Comparison of ENCODE assay signal across 14 mouse cellular contexts in genomic region chr15:77763702-77764101, GRCm38 (mm10). TPM values are rescaled to one million over a fixed set of nuclear protein-coding genes. Genes with fewer than 3 reads are reported as not detected.
DNase-seq lines count a peak whose midpoint lies in the region; ATAC-seq and TF ChIP-seq lines count a peak whose summit lies in the region.
"Had no signal": no experiment of that assay in that cellular context is flagged by ENCODE, and none has a peak within 500 bp of the region (broad histone marks: within the 10 kb centered on the region; RNA-seq: fewer than 3 reads in every experiment).

No protein-coding gene starts in this region.

- ATAC-seq in heart, embryonic 11.5 days (replicated peaks; ENCODE audit: insufficient number of reproducible peaks, low FRiP score, low TSS enrichment), result no peak
- ATAC-seq: forebrain, embryonic 13.5 days had no signal

- no peak overlapping the region for H3ac ChIP-seq in myocyte (ENCODE audit: control insufficient read depth, insufficient read length)

- no peak overlapping the region for H3K4me3 ChIP-seq in heart, embryonic 11.5 days (ENCODE audit: low read depth, low read length)
- peak overlapping the region; percentile 4; the same call in 1 of the 2 replicates for H3K4me3 ChIP-seq in E14TG2a.4 (replicated peaks; ENCODE audit: low read length)
- H3K4me3 ChIP-seq in myocyte, result no peak overlapping the region
- no peak overlapping the region for H3K4me3 ChIP-seq in cerebellum, adult 2 months (replicated peaks; ENCODE audit: insufficient read depth, low read depth, low read length)
- H3K4me3 ChIP-seq: forebrain, embryonic 13.5 days; kidney, embryonic 15.5 days had no signal

- WGBS in heart, embryonic 11.5 days (ENCODE audit: insufficient replicate concordance), result 93% methylated on average over 11 of the region's 11 CpGs
- 51% methylated on average over 11 of the region's 11 CpGs for WGBS in cerebellum, adult 2 months

- H3K27ac ChIP-seq in heart, embryonic 11.5 days (ENCODE audit: low read depth, low read length), result no peak overlapping the region
- H3K27ac ChIP-seq in cerebellum, adult 2 months (ENCODE audit: insufficient read depth, low read length), result no peak overlapping the region
- H3K27ac ChIP-seq: forebrain, embryonic 13.5 days; kidney, embryonic 15.5 days had no signal

- peaks cover 69% of the 10 kb centered on the region for H3K36me3 ChIP-seq in heart, embryonic 11.5 days (ENCODE audit: control insufficient read depth, insufficient read depth, low read length)
- peaks cover 97% of the 10 kb centered on the region for H3K36me3 ChIP-seq in E14TG2a.4 (ENCODE audit: insufficient read depth, low read length)
- H3K36me3 ChIP-seq in myocyte (ENCODE audit: control insufficient read depth, insufficient read depth), result peaks cover 82% of the 10 kb centered on the region

- no peaks in the 10 kb centered on the region for H3K79me2 ChIP-seq in myocyte (ENCODE audit: control insufficient read depth, insufficient read depth)

- no peaks in the 10 kb centered on the region for H3K4me1 ChIP-seq in heart, embryonic 11.5 days (ENCODE audit: control insufficient read depth, insufficient read depth, low read length)
- peaks cover 62% of the 10 kb centered on the region for H3K4me1 ChIP-seq in E14TG2a.4 (replicated peaks; ENCODE audit: low read depth, low read length)
- H3K4me1 ChIP-seq in cerebellum, adult 2 months (ENCODE audit: control insufficient read depth, insufficient read depth, low read length), result no peaks in the 10 kb centered on the region
- H3K4me1 ChIP-seq: forebrain, embryonic 13.5 days; kidney, embryonic 15.5 days had no signal

- DNase-seq in heart, postnatal 4 days, result peak; percentile 47
- DNase-seq in adrenal gland, adult 8-10 months, result peak; percentile 57
- no peak for DNase-seq in spleen, postnatal 36 days (ENCODE audit: low spot score in 2 of 2)
- DNase-seq in cerebellum, adult 2 months, result no peak
- DNase-seq: thymus, postnatal 4 days had no signal

- H3K9ac ChIP-seq in heart, embryonic 11.5 days (ENCODE audit: low read depth, low read length), result no peak overlapping the region
- H3K9ac ChIP-seq: forebrain, embryonic 13.5 days; kidney, embryonic 15.5 days had no signal

- H3K27me3 ChIP-seq in heart, embryonic 11.5 days (ENCODE audit: control insufficient read depth, insufficient read depth, low read length), result no peaks in the 10 kb centered on the region
- H3K27me3 ChIP-seq in E14TG2a.4 (ENCODE audit: insufficient read depth, low read length) (no peaks in the 10 kb centered on the region), myocyte (ENCODE audit: control insufficient read depth, insufficient read depth, insufficient read length) (no peaks in the 10 kb centered on the region)
- H3K27me3 ChIP-seq in cerebellum, adult 2 months (ENCODE audit: control insufficient read depth, insufficient read depth, low read length), result no peaks in the 10 kb centered on the region
- H3K27me3 ChIP-seq: forebrain, embryonic 13.5 days; kidney, embryonic 15.5 days; Patski had no signal

- no peak for TF ChIP-seq POLR2A in myocyte (IDR thresholded peaks at IDR 0.05; ENCODE audit: insufficient read length, low read depth)
- no peak for TF ChIP-seq POLR2A in cerebellum, adult 2 months (IDR thresholded peaks at IDR 0.05; ENCODE audit: borderline replicate concordance, insufficient read depth, low read length)

- no peak overlapping the region for H3K4me2 ChIP-seq in heart, embryonic 11.5 days
- no peak overlapping the region for H3K4me2 ChIP-seq in myocyte (ENCODE audit: low read depth)
- H3K4me2 ChIP-seq: forebrain, embryonic 13.5 days; kidney, embryonic 15.5 days had no signal

- TF ChIP-seq CTCF in E14TG2a.4 (conservative IDR thresholded peaks at IDR 0.05; ENCODE audit: low read length), result no peak
- TF ChIP-seq CTCF in cerebellum, adult 2 months (IDR thresholded peaks at IDR 0.05; ENCODE audit: borderline replicate concordance, insufficient read depth, low read depth, low read length), result no peak

- H3K9me3 ChIP-seq in heart, embryonic 11.5 days (replicated peaks; ENCODE audit: control insufficient read depth, low read length), result no peaks in the 10 kb centered on the region
- H3K9me3 ChIP-seq in E14TG2a.4 (ENCODE audit: low read length), result no peaks in the 10 kb centered on the region
- H3K9me3 ChIP-seq: forebrain, embryonic 13.5 days; kidney, embryonic 15.5 days had no signal

TF ChIP-seq in myocyte, 11 proteins besides CTCF, POLR2A, EP300 and RAD21:
- TF ChIP-seq TCF3 (IDR thresholded peaks at IDR 0.05; ENCODE audit: insufficient read length, low read depth), result no peak
- TF ChIP-seq POLR2AphosphoS2 (IDR thresholded peaks at IDR 0.05; ENCODE audit: insufficient read length, low read depth), result peak; percentile 27
- no peak for TF ChIP-seq MYOG (IDR thresholded peaks at IDR 0.05; ENCODE audit: control insufficient read depth in 1 of 3, insufficient read depth in 1 of 3, insufficient read length in 2 of 3, low read depth in 2 of 3)
- TF ChIP-seq MYOD1 (IDR thresholded peaks at IDR 0.05; ENCODE audit: control insufficient read depth in 1 of 3, insufficient read length in 2 of 3, low read depth in 2 of 3), result no peak
- TF ChIP-seq SRF (IDR thresholded peaks at IDR 0.05; ENCODE audit: control insufficient read depth, insufficient read length, low read depth), result no peak
- TF ChIP-seq USF1 (IDR thresholded peaks at IDR 0.05; ENCODE audit: low read depth), result no peak

RNA-seq across cellular contexts. Expression of gene Apol8, which starts 6.9 kb away (rescaled TPM):
- total RNA-seq in heart, postnatal 4 days (2021), result under 1 TPM; 0.17 to 0.38 TPM
- polyA plus RNA-seq in heart, embryonic 11.5 days (2014; fragmentation: Nextera tagmentation; extraction: Ambion mirVana), result 0.67 and 0.89 TPM in 2 replicates
- total RNA-seq in adrenal gland, adult 8-10 months (2022), result under 1 TPM; 0.14 to 0.43 (median 0.15) TPM
- polyA plus RNA-seq in myocyte (2012; fragmentation: generic; extraction: Trizol), result 0.38 TPM
- polyA plus RNA-seq in cerebellum, adult 2 months (2012; rRNA removed), result 6.9 and 8.2 TPM in 2 replicates
- polyA plus RNA-seq: embryonic facial prominence, embryonic 14.5 days; heart, embryonic 14.5 days had no signal

RNA-seq across cellular contexts. Expression of gene Apol9b, which starts 34.9 kb away (rescaled TPM):
- under 1 TPM in 1 of 2 experiments, not detected in 1; 0.41 TPM for total RNA-seq in heart, postnatal 4 days (2021)
- polyA plus RNA-seq in heart, embryonic 11.5 days (2014; fragmentation: Nextera tagmentation; extraction: Ambion mirVana), result 0.11 and 0.52 TPM in 2 replicates
- 1 to 10 TPM in 2 of 4 experiments, under 1 TPM in 2; 0.35 to 1.7 (median 0.78) TPM for total RNA-seq in adrenal gland, adult 8-10 months (2022)
- polyA plus RNA-seq in myocyte (2012; fragmentation: generic; extraction: Trizol), result 63.1 TPM
- polyA plus RNA-seq in cerebellum, adult 2 months (2012; rRNA removed), result 0.35 and 0.41 TPM in 2 replicates
- total RNA-seq: left cerebral cortex, postnatal 25 days had no signal
- polyA plus RNA-seq: embryonic facial prominence, embryonic 14.5 days; forebrain, embryonic 13.5 days; heart, embryonic 14.5 days; kidney, embryonic 15.5 days had no signal

Comparison
In these comparisons a context has a peak if more than half of its experiments do, and no peak if none do; other contexts are left out.
1. DNase-seq: peak in heart, postnatal 4 days (single experiment) and adrenal gland, adult 8-10 months (single experiment); none in spleen, postnatal 36 days (0 of 2) and cerebellum, adult 2 months (0 of 2).
2. RNA of gene Apol9b, which starts 34.9 kb away (polyA plus RNA-seq): 63.1 TPM in myocyte (single experiment); 0.35 to 0.41 TPM in cerebellum, adult 2 months and 0.11 to 0.52 TPM in heart, embryonic 11.5 days; every median in the first group is over 10 times any median in the second.